Mouse (Mus musculus) heart, postnatal 0 days (tissue): ENCODE data around the gene Npy2r. TPM values are rescaled to one million over a fixed set of nuclear protein-coding genes. Genes with fewer than 3 reads are reported as not detected.

ENCODE experiments used
- ATAC-seq: fragments of 200-750 bp; cut with Nextera tagmentation; 2 replicates; pipeline ENCODE4 v1.8.0; 2017; ENCODE audit warnings: low read depth, moderate number of reproducible peaks, moderate library complexity; ENCODE audit not compliant: insufficient read depth
- DNase-seq: peaks from one replicate; pipeline ENCODE4 v3.0.0-alpha.2; 2016; ENCODE audit warnings: low spot score
- H3K27ac ChIP-seq: fragments of 300-500 bp; sonication (generic); 2 replicates; pipeline ENCODE4 v1.5.1; 2014; ENCODE audit warnings: low read depth, mild to moderate bottlenecking
- H3K27me3 ChIP-seq: fragments of 300-500 bp; sonication (generic); 2 replicates; pipeline ENCODE4 v1.6.1; 2014; ENCODE audit warnings: low read length, mixed read lengths; ENCODE audit not compliant: control insufficient read depth, insufficient read depth
- H3K36me3 ChIP-seq: fragments of 300-500 bp; sonication (generic); replicated peaks from 2 replicates; pipeline ENCODE4 v1.6.1; 2014; ENCODE audit warnings: low read length, mixed read lengths; ENCODE audit not compliant: control insufficient read depth, insufficient read depth
- H3K4me1 ChIP-seq: fragments of 300-500 bp; sonication (generic); 2 replicates; pipeline ENCODE4 v1.6.1; 2014; ENCODE audit warnings: antibody characterized with exemption; ENCODE audit not compliant: control insufficient read depth, insufficient read depth
- H3K4me2 ChIP-seq: fragments of 300-500 bp; sonication (generic); 2 replicates; pipeline ENCODE4 v1.6.1; 2014; ENCODE audit warnings: low read depth, mild to moderate bottlenecking, low read length, moderate library complexity
- H3K4me3 ChIP-seq: fragments of 300-500 bp; sonication (generic); 2 replicates; pipeline ENCODE4 v1.5.1; 2014; ENCODE audit warnings: low read depth, low read length
- H3K9ac ChIP-seq: fragments of 300-500 bp; sonication (generic); replicated peaks from 2 replicates; pipeline ENCODE4 v1.6.1; 2014; ENCODE audit warnings: low read depth, low read length, mixed read lengths
- H3K9me3 ChIP-seq: fragments of 300-500 bp; sonication (generic); replicated peaks from 2 replicates; pipeline ENCODE4 v1.6.1; 2016; ENCODE audit warnings: low read length; ENCODE audit not compliant: control insufficient read depth
- CTCF ChIP-seq: IDR thresholded peaks from 2 replicates; pipeline ENCODE4 v1.5.1; 2016; ENCODE audit warnings: antibody characterized with exemption, control low read depth, low read depth
- EP300 ChIP-seq: IDR thresholded peaks from 2 replicates; pipeline ENCODE4 v1.6.1; 2016; ENCODE audit warnings: antibody characterized with exemption, low read depth
- WGBS: fragments of 180-500 bp; shearing (Covaris S2); extraction: QIAGEN DNeasy Blood & Tissue Kit; methylation state at CpG from one replicate; pipeline ENCODE4 v1.1.7; 2014; 5-methylcytosine and 5-hydroxymethylcytosine counted together
- polyA plus RNA-seq: library from polyadenylated mRNA; unstranded; fragments of >200 nt; fragmentation: Nextera tagmentation; extraction: Ambion mirVana; gene quantifications from 2 replicates; pipeline ENCODE4 v1.2.1, GENCODE M21; 2015
- total RNA-seq: library from RNA; depleted of rRNA; stranded (reverse); fragments of >200 nt; gene quantifications from 2 replicates; pipeline ENCODE4 v1.2.3, GENCODE M21; 2014; ENCODE audit warnings: low replicate concordance; rRNA removed

The Npy2r gene
- total and polyA plus RNA-seq, 2 experiments from 2014 or later = not detected

DNA sequence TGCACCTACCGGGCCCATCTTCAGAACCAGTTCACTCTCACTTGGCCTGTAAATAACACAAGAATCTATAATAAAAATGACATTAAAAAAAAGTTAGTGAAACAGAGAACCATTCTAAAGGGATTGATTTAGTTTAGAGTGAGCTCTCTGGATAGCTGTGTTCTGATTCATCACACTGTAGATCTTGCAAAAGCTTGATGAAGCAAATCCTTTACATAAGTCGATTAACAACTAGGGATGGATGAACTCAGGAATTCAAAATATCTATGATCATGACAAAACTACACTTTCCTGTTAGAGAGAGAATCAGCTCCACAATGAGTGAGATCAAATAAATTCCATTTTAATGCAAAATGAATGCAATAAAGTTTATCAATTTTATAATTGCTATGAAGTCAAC is 6.4 kb downstream of the Npy2r start:
- DNase-seq (no peak), ATAC-seq (no peak)
- Histone ChIP-seq H3K27ac (no peak overlapping the region), H3K4me1 (no peaks in the 10 kb centered on the region), H3K4me3 (no peak overlapping the region), H3K36me3 (no peaks in the 10 kb centered on the region), H3K9ac (no peak overlapping the region), H3K27me3 (peaks cover under 1% of the 10 kb centered on the region; the same call in 1 of the 2 replicates), H3K4me2 (no peak overlapping the region), H3K9me3 (no peaks in the 10 kb centered on the region)
- TF ChIP-seq EP300 (no peak), CTCF (no peak)
- WGBS = 78% methylated on average over 2 of the region's 2 CpGs

DNA sequence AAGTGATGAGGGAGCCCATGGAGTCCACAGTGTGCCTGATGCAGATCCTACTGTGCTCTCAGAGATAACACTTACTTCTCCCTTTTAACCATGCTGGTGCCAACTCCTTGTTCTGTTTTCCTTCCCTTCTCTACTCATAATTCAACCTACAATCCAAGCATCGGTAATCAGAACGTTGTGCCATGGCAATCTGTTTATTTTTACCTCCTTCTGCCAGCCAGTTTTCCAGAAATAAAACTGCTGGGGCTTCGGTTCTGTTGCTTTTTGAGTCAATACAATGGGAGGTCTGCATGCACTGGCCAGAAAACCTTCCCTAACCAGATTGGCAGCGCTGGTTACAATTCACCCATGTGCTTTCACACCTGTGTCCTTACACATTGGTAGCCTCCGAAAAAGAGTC is 7.9 kb downstream of the Npy2r start:
- DNase-seq = no peak
- Histone ChIP-seq H3K4me3 (no peak overlapping the region), H3K36me3 (no peaks in the 10 kb centered on the region), H3K4me2 (no peak overlapping the region), H3K4me1 (no peaks in the 10 kb centered on the region), H3K9ac (no peak overlapping the region), H3K27me3 (no peaks in the 10 kb centered on the region), H3K27ac (no peak overlapping the region), H3K9me3 (no peaks in the 10 kb centered on the region)
- TF ChIP-seq EP300 (no peak), CTCF (no peak)
- ATAC-seq = no peak
- 59% methylated on average over 5 of the region's 5 CpGs for WGBS

GRCm38 (mm10) chr3:82524792-82525191 is 23.1 kb downstream of the Npy2r start:
- H3K4me3 ChIP-seq = no peak overlapping the region
- no peak overlapping the region for H3K4me2 ChIP-seq
- H3K36me3 ChIP-seq = no peaks in the 10 kb centered on the region
- H3K4me1 ChIP-seq = no peaks in the 10 kb centered on the region
- H3K9me3 ChIP-seq = no peaks in the 10 kb centered on the region
- H3K27ac ChIP-seq = no peak overlapping the region
- DNase-seq (no peak), ATAC-seq (no peak)
- no peaks in the 10 kb centered on the region for H3K27me3 ChIP-seq
- TF ChIP-seq CTCF (no peak), EP300 (no peak)
- WGBS = 68% methylated on average over 1 of the region's 1 CpGs
- no peak overlapping the region for H3K9ac ChIP-seq

DNA sequence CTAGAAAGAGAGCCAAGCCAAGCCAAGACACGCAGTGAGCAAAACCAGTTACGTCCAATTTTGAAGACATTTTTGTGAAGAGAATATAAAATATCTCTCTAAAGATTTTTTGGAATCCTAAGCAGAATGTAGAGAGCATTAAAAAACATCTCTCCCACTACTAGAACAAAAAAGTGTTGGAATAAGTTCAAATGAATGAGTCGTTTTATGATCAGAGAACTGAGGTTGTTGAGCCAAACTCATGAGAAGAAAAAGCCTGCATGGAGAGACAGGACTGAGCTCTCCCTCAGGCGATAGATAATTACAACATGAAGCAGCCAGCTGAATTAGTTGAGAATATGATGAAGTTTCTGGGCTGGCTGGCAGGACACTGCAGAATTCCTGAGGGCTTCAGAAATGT is 49.9 kb downstream of the Npy2r start:
- no peaks in the 10 kb centered on the region for H3K27me3 ChIP-seq
- H3K9me3 ChIP-seq = no peaks in the 10 kb centered on the region
- no peak overlapping the region for H3K9ac ChIP-seq
- no peak overlapping the region for H3K4me2 ChIP-seq
- no peaks in the 10 kb centered on the region for H3K4me1 ChIP-seq
- H3K4me3 ChIP-seq = no peak overlapping the region
- TF ChIP-seq EP300 (no peak), CTCF (no peak)
- ATAC-seq (no peak), DNase-seq (no peak)
- no peak overlapping the region for H3K27ac ChIP-seq
- no peaks in the 10 kb centered on the region for H3K36me3 ChIP-seq
- WGBS = 60% methylated on average over 4 of the region's 4 CpGs

Other genes with a start within 250 kb of the Npy2r start
- gene Map9, start 190.0 kb downstream of the Npy2r start, total RNA-seq = 1.8 and 3.7 TPM in 2 replicates
- 4.3 TPM in 2 replicates for gene Map9, start 190.0 kb downstream of the Npy2r start, polyA plus RNA-seq